Mouse (Mus musculus): ENCODE data around the gene Neto2. TPM values are rescaled to one million over a fixed set of nuclear protein-coding genes. Genes with fewer than 3 reads are reported as not detected.

Gene Neto2
- polyA plus RNA-seq (2015; fragmentation: Nextera tagmentation; extraction: Ambion mirVana): 40.5 and 48.1 TPM in 2 replicates

DNA sequence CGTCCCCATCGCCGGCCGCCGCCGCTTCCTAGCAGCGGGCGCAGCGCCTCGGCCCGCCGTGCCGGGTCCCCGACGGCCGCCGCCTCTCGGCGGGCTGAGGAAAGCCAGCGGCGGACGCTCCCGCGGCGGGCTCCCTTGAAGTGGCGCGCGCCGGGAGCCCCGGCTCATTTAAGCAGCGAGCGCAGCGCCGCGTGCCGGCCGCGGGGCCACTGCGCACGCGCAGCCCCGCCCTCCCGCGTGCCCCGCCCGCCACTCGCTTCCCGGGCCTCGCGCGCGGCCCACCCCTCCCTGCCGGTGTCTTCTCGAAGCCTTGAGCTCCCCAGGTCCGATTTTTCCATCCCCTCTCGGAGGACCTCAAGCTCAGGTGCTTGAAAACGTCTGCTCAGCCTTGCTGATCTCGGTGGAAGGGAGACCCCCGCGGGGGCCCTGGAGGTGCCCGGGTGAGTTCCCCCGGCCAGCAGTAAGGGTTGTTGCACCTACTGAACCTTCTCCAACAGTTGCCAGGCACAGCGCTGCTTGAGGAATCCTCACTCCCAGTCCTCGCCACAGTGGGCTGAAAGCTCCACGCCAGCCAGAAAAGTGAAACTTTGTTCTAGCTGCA lies at the start of gene Neto2:
Gene Neto2 (minus strand): TSS at position 174 of the 601 bp plus-strand sequence.
- peak within 1 kb of the TSS; percentile 96 for H3K27ac ChIP-seq (replicated peaks)
- peak within 1 kb of the TSS; percentile 91 for H3K9ac ChIP-seq (replicated peaks)
- H3K4me3 ChIP-seq (replicated peaks): peak within 1 kb of the TSS; percentile 66
- 4% methylated on average over 35 of the region's 65 CpGs for WGBS
- no peaks in the 10 kb centered on the region for H3K36me3 ChIP-seq
- peak; percentile 94 for ATAC-seq (ENCODE audit: low FRiP score)
- no peaks in the 10 kb centered on the region for H3K27me3 ChIP-seq (replicated peaks)
- peak within 1 kb of the TSS; percentile 90 for H3K4me2 ChIP-seq
- no peaks in the 10 kb centered on the region for H3K9me3 ChIP-seq (replicated peaks)
- H3K4me1 ChIP-seq: peaks cover 10% of the 10 kb centered on the region

GRCm38 (mm10) chr8:85745053-85745452 lies 44.3 kb upstream of the Neto2 start:
- Histone ChIP-seq H3K27me3 (replicated peaks) (no peaks in the 10 kb centered on the region), H3K27ac (replicated peaks) (no peak overlapping the region), H3K4me1 (no peaks in the 10 kb centered on the region), H3K36me3 (no peaks in the 10 kb centered on the region), H3K9ac (replicated peaks) (no peak overlapping the region), H3K9me3 (replicated peaks) (no peaks in the 10 kb centered on the region), H3K4me3 (replicated peaks) (no peak overlapping the region), H3K4me2 (no peak overlapping the region)
- 98% methylated on average over 2 of the region's 2 CpGs for WGBS
- no peak for ATAC-seq (ENCODE audit: low FRiP score)

DNA sequence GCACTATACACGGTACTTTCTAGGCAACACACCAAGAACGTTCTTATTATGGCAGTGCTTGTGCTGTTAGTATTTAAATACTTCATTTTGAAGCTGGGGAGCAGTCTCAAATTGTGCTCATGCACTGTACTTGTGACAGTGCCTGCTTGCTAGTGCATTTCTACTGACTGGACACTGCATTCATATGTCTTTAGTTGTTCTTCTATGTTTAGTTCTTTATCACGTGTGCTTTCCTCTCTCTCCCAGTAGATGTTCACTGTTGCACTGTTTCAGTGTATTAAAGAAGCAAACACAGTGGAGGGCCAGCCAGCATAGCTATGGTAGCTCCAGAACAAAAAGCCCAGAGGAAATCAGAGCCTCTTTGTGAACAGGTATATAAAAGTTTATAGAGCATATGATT lies 29.8 kb upstream of the Neto2 start:
- Histone ChIP-seq H3K27me3 (replicated peaks) (no peaks in the 10 kb centered on the region), H3K4me1 (no peaks in the 10 kb centered on the region), H3K9ac (replicated peaks) (no peak overlapping the region), H3K27ac (replicated peaks) (no peak overlapping the region), H3K36me3 (peaks cover 11% of the 10 kb centered on the region; the same call in 1 of the 2 replicates), H3K4me2 (no peak overlapping the region), H3K9me3 (replicated peaks) (no peaks in the 10 kb centered on the region), H3K4me3 (replicated peaks) (no peak overlapping the region)
- WGBS: 92% methylated on average over 3 of the region's 3 CpGs
- no peak for ATAC-seq (ENCODE audit: low FRiP score)

DNA sequence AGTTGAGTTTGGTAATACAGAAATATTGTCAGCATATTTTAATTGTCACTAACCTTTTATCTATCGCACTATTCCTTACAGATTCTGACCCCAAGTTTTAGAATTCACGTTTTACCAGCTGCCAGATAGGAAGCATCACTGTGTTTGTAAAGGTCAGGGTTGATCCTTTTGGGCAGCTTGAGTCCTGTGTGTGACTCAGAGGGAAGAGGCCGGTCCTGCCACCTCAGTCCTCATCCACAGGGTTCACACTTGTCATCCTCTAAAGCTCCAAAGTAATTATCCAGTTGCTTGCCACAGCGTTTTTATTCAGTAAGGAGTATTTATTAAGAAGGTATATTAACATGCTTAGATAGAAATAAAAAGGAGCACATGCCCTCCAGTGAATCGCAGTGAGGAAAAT lies 16.5 kb upstream of the Neto2 start:
- Histone ChIP-seq H3K4me1 (no peaks in the 10 kb centered on the region), H3K4me3 (replicated peaks) (no peak overlapping the region), H3K4me2 (no peak overlapping the region), H3K36me3 (peaks cover 11% of the 10 kb centered on the region), H3K27ac (replicated peaks) (no peak overlapping the region), H3K27me3 (replicated peaks) (no peaks in the 10 kb centered on the region), H3K9ac (replicated peaks) (no peak overlapping the region), H3K9me3 (replicated peaks) (no peaks in the 10 kb centered on the region)
- ATAC-seq (ENCODE audit: low FRiP score): no peak
- 86% methylated on average over 5 of the region's 5 CpGs for WGBS

DNA sequence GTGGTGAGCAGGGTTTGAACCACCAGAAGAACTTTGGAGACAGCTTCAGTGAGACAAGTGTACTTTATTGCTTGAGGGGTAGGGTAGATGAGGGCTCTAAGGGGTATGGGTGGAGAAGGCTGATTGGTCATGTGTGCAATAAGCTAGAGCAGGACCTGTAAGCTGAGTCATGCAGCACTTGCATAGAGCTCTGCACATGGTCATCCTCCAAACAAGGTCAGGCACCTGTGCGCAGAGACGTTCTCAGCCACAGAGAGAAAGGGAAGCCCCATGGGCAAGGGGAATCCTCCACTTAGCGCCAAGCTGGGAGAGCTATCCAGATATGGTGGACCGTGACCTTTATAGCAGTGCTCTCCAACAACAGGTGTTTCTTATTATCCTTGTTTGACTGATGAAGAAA lies 16.0 kb upstream of the Neto2 start:
- Histone ChIP-seq H3K36me3 (peaks cover 11% of the 10 kb centered on the region), H3K4me3 (replicated peaks) (no peak overlapping the region), H3K4me2 (no peak overlapping the region), H3K27ac (replicated peaks) (no peak overlapping the region), H3K4me1 (no peaks in the 10 kb centered on the region), H3K9me3 (replicated peaks) (no peaks in the 10 kb centered on the region), H3K27me3 (replicated peaks) (no peaks in the 10 kb centered on the region), H3K9ac (replicated peaks) (no peak overlapping the region)
- 96% methylated on average over 4 of the region's 4 CpGs for WGBS
- no peak for ATAC-seq (ENCODE audit: low FRiP score)

- WGBS: 84% methylated on average over 2 of the region's 2 CpGs
- Histone ChIP-seq H3K27me3 (replicated peaks) (no peaks in the 10 kb centered on the region), H3K9me3 (replicated peaks) (no peaks in the 10 kb centered on the region), H3K4me1 (no peaks in the 10 kb centered on the region), H3K4me3 (replicated peaks) (no peak overlapping the region), H3K9ac (replicated peaks) (no peak overlapping the region), H3K36me3 (no peaks in the 10 kb centered on the region), H3K27ac (replicated peaks) (no peak overlapping the region), H3K4me2 (no peak overlapping the region)
- no peak for ATAC-seq (ENCODE audit: low FRiP score)
Observed at GRCm38 (mm10) chr8:85706988-85707387, 6.3 kb upstream of the Neto2 start.

GRCm38 (mm10) chr8:85700101-85700750 lies 498 bp downstream of the Neto2 start:
- under 1% methylated on average over 75 of the region's 84 CpGs for WGBS
- H3K9me3 ChIP-seq (replicated peaks): no peaks in the 10 kb centered on the region
- H3K4me1 ChIP-seq: peaks cover 10% of the 10 kb centered on the region
- ATAC-seq (ENCODE audit: low FRiP score): peak; percentile 95
- H3K4me3 ChIP-seq (replicated peaks): peak overlapping the region; percentile 66
- peak overlapping the region; percentile 96 for H3K27ac ChIP-seq (replicated peaks)
- peak overlapping the region; percentile 91 for H3K9ac ChIP-seq (replicated peaks)
- no peaks in the 10 kb centered on the region for H3K36me3 ChIP-seq
- no peaks in the 10 kb centered on the region for H3K27me3 ChIP-seq (replicated peaks)
- peak overlapping the region; percentile 90 for H3K4me2 ChIP-seq

DNA sequence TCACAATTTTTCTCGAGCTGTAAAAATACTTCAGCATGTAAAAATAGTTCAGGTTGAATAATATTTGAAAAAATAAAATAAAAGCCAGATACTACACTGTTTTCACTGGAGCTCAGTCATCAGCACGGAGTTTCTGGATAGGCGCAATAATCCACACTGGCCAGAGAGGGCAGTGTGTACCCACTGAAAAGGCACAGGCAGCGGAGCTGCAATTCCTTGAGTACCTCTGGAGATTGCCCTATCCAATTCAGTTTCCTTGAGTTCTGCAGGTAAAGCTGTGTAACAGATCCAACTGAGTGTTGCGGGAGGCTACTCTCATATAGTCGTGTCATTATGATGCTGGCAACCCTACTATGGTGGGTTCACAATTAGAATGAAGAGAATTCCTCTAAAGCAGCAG lies 1.7 kb downstream of the Neto2 start:
- peaks cover 10% of the 10 kb centered on the region for H3K4me1 ChIP-seq
- peak overlapping the region; percentile 34 for H3K4me3 ChIP-seq (replicated peaks)
- ATAC-seq (ENCODE audit: low FRiP score): peak; percentile 23; the same call in 1 of the 2 replicates
- no peak overlapping the region for H3K9ac ChIP-seq (replicated peaks)
- no peaks in the 10 kb centered on the region for H3K9me3 ChIP-seq (replicated peaks)
- H3K36me3 ChIP-seq: no peaks in the 10 kb centered on the region
- H3K27me3 ChIP-seq (replicated peaks): no peaks in the 10 kb centered on the region
- WGBS: under 1% methylated on average over 6 of the region's 6 CpGs
- H3K27ac ChIP-seq (replicated peaks): no peak overlapping the region
- peak overlapping the region; percentile 54 for H3K4me2 ChIP-seq

GRCm38 (mm10) chr8:85665146-85665545 lies 35.6 kb downstream of the Neto2 start:
- ATAC-seq (ENCODE audit: low FRiP score): no peak
- Histone ChIP-seq H3K4me1 (no peaks in the 10 kb centered on the region), H3K4me3 (replicated peaks) (no peak overlapping the region), H3K27me3 (replicated peaks) (no peaks in the 10 kb centered on the region), H3K9me3 (replicated peaks) (no peaks in the 10 kb centered on the region), H3K27ac (replicated peaks) (no peak overlapping the region), H3K4me2 (no peak overlapping the region), H3K9ac (replicated peaks) (no peak overlapping the region), H3K36me3 (0 out of 2 replicates have a peak, but pooled peaks cover 3% of the 10 kb centered on the region)

- ATAC-seq (ENCODE audit: low FRiP score): no peak
- no peak overlapping the region for H3K4me2 ChIP-seq
- 61% methylated on average over 5 of the region's 5 CpGs for WGBS
- no peaks in the 10 kb centered on the region for H3K27me3 ChIP-seq (replicated peaks)
- H3K4me1 ChIP-seq: no peaks in the 10 kb centered on the region
- 0 out of 2 replicates have a peak, but pooled peaks cover 3% of the 10 kb centered on the region for H3K36me3 ChIP-seq
- H3K9ac ChIP-seq (replicated peaks): no peak overlapping the region
- no peaks in the 10 kb centered on the region for H3K9me3 ChIP-seq (replicated peaks)
- no peak overlapping the region for H3K4me3 ChIP-seq (replicated peaks)
- no peak overlapping the region for H3K27ac ChIP-seq (replicated peaks)
Observed at GRCm38 (mm10) chr8:85661995-85662394, 38.7 kb downstream of the Neto2 start.

- Histone ChIP-seq H3K9ac (replicated peaks) (no peak overlapping the region), H3K4me3 (replicated peaks) (no peak overlapping the region), H3K4me2 (no peak overlapping the region), H3K4me1 (no peaks in the 10 kb centered on the region), H3K27me3 (replicated peaks) (no peaks in the 10 kb centered on the region), H3K36me3 (peaks cover 16% of the 10 kb centered on the region), H3K9me3 (replicated peaks) (no peaks in the 10 kb centered on the region), H3K27ac (replicated peaks) (no peak overlapping the region)
- 90% methylated on average over 2 of the region's 2 CpGs for WGBS
- no peak for ATAC-seq (ENCODE audit: low FRiP score)
Observed at GRCm38 (mm10) chr8:85651201-85651600, 49.5 kb downstream of the Neto2 start.

GRCm38 (mm10) chr8:85648553-85648952 lies 52.2 kb downstream of the Neto2 start:
- Histone ChIP-seq H3K4me2 (no peak overlapping the region), H3K4me1 (no peaks in the 10 kb centered on the region), H3K27me3 (replicated peaks) (no peaks in the 10 kb centered on the region), H3K36me3 (peaks cover 24% of the 10 kb centered on the region), H3K9ac (replicated peaks) (no peak overlapping the region), H3K4me3 (replicated peaks) (no peak overlapping the region), H3K27ac (replicated peaks) (no peak overlapping the region), H3K9me3 (replicated peaks) (no peaks in the 10 kb centered on the region)
- ATAC-seq (ENCODE audit: low FRiP score): no peak
